Mouse (Mus musculus): Measurements from ENCODE around the gene Clec12b. TPM values are rescaled to one million over a fixed set of nuclear protein-coding genes. Genes with fewer than 3 reads are reported as not detected.
A peak's percentile ranks its signal among the peaks of the same experiment; 100 is the strongest.

The Clec12b gene
- total and polyA plus RNA-seq, 2 experiments from 2014 or later, result 0.23 TPM; not detected in 1

DNA sequence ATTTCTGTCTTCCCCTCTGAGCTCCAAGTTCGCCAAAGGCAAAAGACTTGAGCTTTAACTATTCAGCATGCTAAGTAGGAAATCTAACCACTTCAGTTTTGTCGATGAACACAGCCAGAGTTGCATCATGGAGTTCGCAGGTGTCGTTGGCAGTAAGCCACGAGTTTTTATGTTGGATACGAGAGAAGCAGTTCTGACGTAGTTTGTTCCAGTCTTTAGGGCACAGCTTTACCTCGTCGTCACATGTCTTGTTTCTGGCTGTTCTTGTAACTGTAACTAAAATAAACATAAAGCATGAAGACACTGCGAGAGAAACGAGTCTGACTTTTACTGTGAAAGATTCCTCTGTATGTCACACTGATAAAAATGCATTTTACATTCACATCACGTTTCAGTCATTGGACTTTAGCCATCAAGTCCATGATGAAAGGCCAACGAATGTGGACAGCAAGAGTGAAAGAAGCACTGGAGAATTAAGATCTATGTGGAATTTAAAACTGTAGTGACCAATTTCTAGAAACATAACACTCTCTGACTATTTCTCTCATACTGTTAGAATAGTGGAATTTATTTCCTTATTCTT lies 59.0 kb downstream of the Clec12b start:
- DNase-seq (ENCODE audit: low spot score), result peak; percentile 70
- WGBS, result 64% methylated on average over 13 of the region's 13 CpGs
- H3K9ac ChIP-seq (replicated peaks; ENCODE audit: low read length, poor library complexity, severe bottlenecking), result no peak overlapping the region
- H3K27ac ChIP-seq (ENCODE audit: low read depth, low read length), result no peak overlapping the region
- no peaks in the 10 kb centered on the region for H3K27me3 ChIP-seq (ENCODE audit: insufficient read depth, low read length)
- H3K4me3 ChIP-seq (ENCODE audit: low read depth, low read length), result no peak overlapping the region
- H3K4me2 ChIP-seq (ENCODE audit: low read depth, low read length, poor library complexity, severe bottlenecking), result no peak overlapping the region
- no peak for TF ChIP-seq CTCF (IDR thresholded peaks at IDR 0.05)
- no peak for ATAC-seq (ENCODE audit: low FRiP score)
- no peaks in the 10 kb centered on the region for H3K9me3 ChIP-seq (ENCODE audit: low read length)
- no peaks in the 10 kb centered on the region for H3K36me3 ChIP-seq (ENCODE audit: insufficient read depth, low read length)
- no peaks in the 10 kb centered on the region for H3K4me1 ChIP-seq (ENCODE audit: insufficient read depth, low read length)

DNA sequence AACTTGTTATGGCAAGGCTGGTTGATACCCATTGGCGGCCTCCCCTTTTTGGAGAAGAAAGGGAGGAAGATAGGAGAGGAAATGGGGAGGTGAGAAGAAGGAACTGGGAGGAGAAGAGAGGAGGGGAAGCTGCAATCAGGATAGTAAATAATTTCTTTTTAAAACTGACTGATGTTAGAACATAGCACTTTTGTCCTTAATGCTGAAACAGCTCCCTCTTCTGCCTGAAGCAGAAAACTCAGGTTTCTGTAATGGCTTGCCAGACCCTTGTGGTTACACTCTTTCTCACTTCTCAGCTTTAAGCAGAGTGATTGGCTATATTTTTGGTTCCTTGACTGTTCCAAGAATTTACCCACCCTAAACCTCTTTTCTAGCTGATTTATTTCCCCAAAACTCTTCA lies 59.7 kb downstream of the Clec12b start:
- WGBS, result 55% methylated on average over 1 of the region's 1 CpGs
- H3K9me3 ChIP-seq (ENCODE audit: low read length), result no peaks in the 10 kb centered on the region
- TF ChIP-seq CTCF (IDR thresholded peaks at IDR 0.05), result peak; percentile 32
- H3K27ac ChIP-seq (ENCODE audit: low read depth, low read length), result no peak overlapping the region
- H3K4me3 ChIP-seq (ENCODE audit: low read depth, low read length), result no peak overlapping the region
- no peaks in the 10 kb centered on the region for H3K4me1 ChIP-seq (ENCODE audit: insufficient read depth, low read length)
- no peaks in the 10 kb centered on the region for H3K36me3 ChIP-seq (ENCODE audit: insufficient read depth, low read length)
- DNase-seq (ENCODE audit: low spot score) (no peak), ATAC-seq (ENCODE audit: low FRiP score) (no peak)
- no peak overlapping the region for H3K9ac ChIP-seq (replicated peaks; ENCODE audit: low read length, poor library complexity, severe bottlenecking)
- no peak overlapping the region for H3K4me2 ChIP-seq (ENCODE audit: low read depth, low read length, poor library complexity, severe bottlenecking)
- H3K27me3 ChIP-seq (ENCODE audit: insufficient read depth, low read length), result no peaks in the 10 kb centered on the region

Other genes starting within 250 kb of the Clec12b start
- gene Clec2d, start 205.3 kb downstream of the Clec12b start, total RNA-seq (2014; rRNA removed), result 11.0 and 12.9 TPM in 2 replicates
- 0.13 TPM in 1 of 2 replicates, not detected in the other for gene Clec2d, start 205.3 kb downstream of the Clec12b start, polyA plus RNA-seq (2015; fragmentation: Nextera tagmentation; extraction: Ambion mirVana)
- gene Cd69, start 110.4 kb downstream of the Clec12b start, total RNA-seq (2014; rRNA removed), result not detected in 2 replicates
- gene Cd69, start 110.4 kb downstream of the Clec12b start, polyA plus RNA-seq (2015; fragmentation: Nextera tagmentation; extraction: Ambion mirVana), result not detected in 2 replicates
- gene 4922502D21Rik, start 54.1 kb downstream of the Clec12b start, total RNA-seq (2014; rRNA removed), result not detected in 2 replicates
- not detected in 2 replicates for gene 4922502D21Rik, start 54.1 kb downstream of the Clec12b start, polyA plus RNA-seq (2015; fragmentation: Nextera tagmentation; extraction: Ambion mirVana)
- 0.33 TPM in 1 of 2 replicates, not detected in the other for gene Clec12a, start 43.2 kb downstream of the Clec12b start, total RNA-seq (2014; rRNA removed)
- gene Clec12a, start 43.2 kb downstream of the Clec12b start, polyA plus RNA-seq (2015; fragmentation: Nextera tagmentation; extraction: Ambion mirVana), result 0.29 and 0.49 TPM in 2 replicates
- gene Clec1b, start 11.4 kb upstream of the Clec12b start, total RNA-seq (2014; rRNA removed), result not detected in 2 replicates
- 0.46 and 0.61 TPM in 2 replicates for gene Clec1b, start 11.4 kb upstream of the Clec12b start, polyA plus RNA-seq (2015; fragmentation: Nextera tagmentation; extraction: Ambion mirVana)
- gene Clec9a, start 23.0 kb upstream of the Clec12b start, total RNA-seq (2014; rRNA removed), result not detected in 2 replicates
- gene Clec9a, start 23.0 kb upstream of the Clec12b start, polyA plus RNA-seq (2015; fragmentation: Nextera tagmentation; extraction: Ambion mirVana), result 0.07 and 0.44 TPM in 2 replicates
- 1.9 and 5.6 TPM in 2 replicates for gene Clec1a, start 66.1 kb upstream of the Clec12b start, total RNA-seq (2014; rRNA removed)
- 2.6 and 2.8 TPM in 2 replicates for gene Clec1a, start 66.1 kb upstream of the Clec12b start, polyA plus RNA-seq (2015; fragmentation: Nextera tagmentation; extraction: Ambion mirVana)
- gene Olr1, start 121.3 kb upstream of the Clec12b start, total RNA-seq (2014; rRNA removed), result not detected in 2 replicates
- not detected in 2 replicates for gene Olr1, start 121.3 kb upstream of the Clec12b start, polyA plus RNA-seq (2015; fragmentation: Nextera tagmentation; extraction: Ambion mirVana)
- gene Tmem52b, start 126.7 kb upstream of the Clec12b start, total RNA-seq (2014; rRNA removed), result not detected in 2 replicates
- not detected in 2 replicates for gene Tmem52b, start 126.7 kb upstream of the Clec12b start, polyA plus RNA-seq (2015; fragmentation: Nextera tagmentation; extraction: Ambion mirVana)
- gene Gabarapl1, start 147.3 kb upstream of the Clec12b start, total RNA-seq (2014; rRNA removed), result 281 and 333 TPM in 2 replicates
- 276 and 278 TPM in 2 replicates for gene Gabarapl1, start 147.3 kb upstream of the Clec12b start, polyA plus RNA-seq (2015; fragmentation: Nextera tagmentation; extraction: Ambion mirVana)
- gene Klre1, start 192.0 kb upstream of the Clec12b start, total RNA-seq (2014; rRNA removed), result 0.24 TPM in 1 of 2 replicates, not detected in the other
- 0.15 and 0.34 TPM in 2 replicates for gene Klre1, start 192.0 kb upstream of the Clec12b start, polyA plus RNA-seq (2015; fragmentation: Nextera tagmentation; extraction: Ambion mirVana)
- not detected in 2 replicates for gene Klrd1, start 205.9 kb upstream of the Clec12b start, total RNA-seq (2014; rRNA removed)
- not detected in 2 replicates for gene Klrd1, start 205.9 kb upstream of the Clec12b start, polyA plus RNA-seq (2015; fragmentation: Nextera tagmentation; extraction: Ambion mirVana)
- not detected in 2 replicates for gene Klrk1, start 238.0 kb upstream of the Clec12b start, total RNA-seq (2014; rRNA removed)
- gene Klrk1, start 238.0 kb upstream of the Clec12b start, polyA plus RNA-seq (2015; fragmentation: Nextera tagmentation; extraction: Ambion mirVana), result 0.07 TPM in 1 of 2 replicates, not detected in the other

Data from midbrain, postnatal 0 days (tissue).